Mouse (Mus musculus): ENCODE measurements at regions not wholly inside any gene's neighbourhood (a gene's known extent, or its start where the extent isn't known, plus 50 kb on each side); places are given as distances from the start of the nearest gene placed in this dataset.

DNA sequence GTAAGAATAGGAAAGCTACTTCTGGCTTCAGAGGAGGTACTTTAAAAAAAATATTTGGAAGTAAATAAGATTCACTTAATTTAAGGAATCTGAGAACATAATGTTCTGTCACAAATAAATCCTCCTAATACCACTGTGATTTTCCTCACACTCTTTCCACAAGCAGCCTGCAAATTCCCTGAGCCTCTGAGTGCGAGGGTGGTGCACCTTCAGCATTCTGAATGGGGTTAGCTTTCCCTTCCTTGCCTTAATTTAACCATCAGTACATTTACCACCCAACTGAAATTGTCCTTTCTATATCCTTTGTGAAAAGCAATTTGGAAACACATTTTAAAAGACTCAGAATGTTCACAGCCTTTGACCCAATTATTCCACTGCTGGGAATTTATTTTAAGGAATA lies 691.7 kb downstream of the Utrn start:
- TF ChIP-seq CTCF (IDR thresholded peaks at IDR 0.05; ENCODE audit: insufficient read depth, low read depth, low read length) = no peak
- TF ChIP-seq POLR2A (IDR thresholded peaks at IDR 0.05; ENCODE audit: insufficient read depth, low read depth, low read length) = no peak
